Mouse (Mus musculus): ENCODE measurements around the gene Enox1. TPM values are rescaled to one million over a fixed set of nuclear protein-coding genes. Genes with fewer than 3 reads are reported as not detected.

Enox1 gene
- total RNA-seq, 1 experiment, result 25.3 TPM

DNA sequence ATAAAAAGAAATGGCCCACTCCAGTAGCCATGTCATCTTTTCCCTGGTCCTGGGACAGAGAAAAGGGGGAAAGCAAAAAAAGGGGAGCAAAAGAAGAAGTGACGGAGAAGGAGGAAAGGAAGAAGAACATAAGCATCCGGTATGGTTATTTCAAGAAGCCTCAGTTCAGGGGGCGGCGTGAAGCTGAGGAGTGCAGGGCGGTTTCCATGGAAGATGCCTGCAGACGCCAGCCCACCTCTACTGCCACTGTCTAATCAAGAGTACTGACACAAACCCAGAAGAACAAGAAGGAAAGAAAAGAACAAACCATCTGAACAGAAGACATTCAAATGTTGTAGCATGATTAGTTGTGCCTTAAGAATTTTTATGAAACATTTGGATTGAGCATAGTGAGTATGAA, 490.5 kb downstream of the Enox1 start:
- no peaks in the 10 kb centered on the region for H3K9me3 ChIP-seq (ENCODE audit: control insufficient read depth, insufficient read depth, low read depth, low read length)
- no peak overlapping the region for H3K4me3 ChIP-seq (ENCODE audit: insufficient read depth in 1 of 2, low read depth in 1 of 2, low read length in 2 of 2, poor library complexity in 1 of 2, severe bottlenecking in 1 of 2)
- no peak for TF ChIP-seq ZC3H11A (IDR thresholded peaks at IDR 0.05; ENCODE audit: borderline replicate concordance, low read depth, low read length)
- TF ChIP-seq CHD2 (IDR thresholded peaks at IDR 0.05; ENCODE audit: low read depth, low read length), result no peak
- no peak for TF ChIP-seq MAFK (IDR thresholded peaks at IDR 0.05; ENCODE audit: insufficient read depth, low read depth, low read length)
- no peak for TF ChIP-seq ZNF384 (IDR thresholded peaks at IDR 0.05; ENCODE audit: low read depth, low read length)
- TF ChIP-seq HCFC1 (IDR thresholded peaks at IDR 0.05; ENCODE audit: borderline replicate concordance, insufficient read depth, low read length), result no peak
- H3K4me1 ChIP-seq (ENCODE audit: control insufficient read depth in 2 of 2, insufficient read depth in 2 of 2, low read length in 2 of 2, poor library complexity in 1 of 2), result peaks cover 0 to 16% of the 10 kb centered on the region in 2 experiments; a peak in 3 of 4 replicates
- H3K9ac ChIP-seq (ENCODE audit: insufficient read depth, low read depth, low read length, poor library complexity, severe bottlenecking), result no peak overlapping the region
- no peak overlapping the region for H3K27ac ChIP-seq (ENCODE audit: insufficient read depth, low read depth, low read length, poor library complexity, severe bottlenecking)
- in situ Hi-C loops (cut with MboI; ENCODE audit: low sequenced_read_pairs in 2 of 2, unreplicated experiment in 2 of 2), result loop anchor here in 1 of 2 experiments (10.0 kb wide), 1 partner anchor 62 kb away; no protein-coding TSS in a partner anchor
- DNase-seq (ENCODE audit: low read depth, low spot score), result no peak
- peaks cover 28% of the 10 kb centered on the region for H3K36me3 ChIP-seq (ENCODE audit: control insufficient read depth, insufficient read depth, low read length, poor library complexity, severe bottlenecking)

DNA sequence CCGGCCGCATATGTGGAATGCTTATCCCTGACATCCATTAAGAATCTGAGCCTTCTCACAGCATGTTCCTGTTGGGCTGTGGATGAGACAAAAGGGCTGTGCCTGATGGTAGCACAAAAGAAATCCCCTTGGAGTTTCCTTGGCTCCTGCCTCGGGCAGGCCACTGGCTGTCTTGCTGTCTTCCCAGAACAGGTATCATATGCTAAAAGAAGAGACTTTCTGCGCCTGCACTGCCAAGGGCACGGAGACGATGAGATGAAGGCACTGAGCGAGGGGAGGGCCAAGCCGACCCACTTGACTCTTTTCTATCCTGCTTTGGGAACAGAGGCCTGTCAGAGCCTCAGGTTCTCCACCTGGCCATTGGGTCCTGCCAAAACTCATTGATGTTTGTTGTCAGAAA, 491.7 kb downstream of the Enox1 start:
- in situ Hi-C loops (cut with MboI; ENCODE audit: low sequenced_read_pairs in 2 of 2, unreplicated experiment in 2 of 2), result loop anchor here in 1 of 2 experiments (10.0 kb wide), 1 partner anchor 64 kb away; no protein-coding TSS in a partner anchor
- peaks cover 0 to 16% of the 10 kb centered on the region in 2 experiments; a peak in 3 of 4 replicates for H3K4me1 ChIP-seq (ENCODE audit: control insufficient read depth in 2 of 2, insufficient read depth in 2 of 2, low read length in 2 of 2, poor library complexity in 1 of 2)
- no peak for DNase-seq (ENCODE audit: low read depth, low spot score)
- TF ChIP-seq ZNF384 (IDR thresholded peaks at IDR 0.05; ENCODE audit: low read depth, low read length) (no peak), ZC3H11A (IDR thresholded peaks at IDR 0.05; ENCODE audit: borderline replicate concordance, low read depth, low read length) (no peak), CHD2 (IDR thresholded peaks at IDR 0.05; ENCODE audit: low read depth, low read length) (no peak)
- H3K27ac ChIP-seq (ENCODE audit: insufficient read depth, low read depth, low read length, poor library complexity, severe bottlenecking), result no peak overlapping the region
- H3K4me3 ChIP-seq (ENCODE audit: insufficient read depth in 1 of 2, low read depth in 1 of 2, low read length in 2 of 2, poor library complexity in 1 of 2, severe bottlenecking in 1 of 2), result no peak overlapping the region
- peaks cover 22% of the 10 kb centered on the region for H3K36me3 ChIP-seq (ENCODE audit: control insufficient read depth, insufficient read depth, low read length, poor library complexity, severe bottlenecking)
- no peak overlapping the region for H3K9ac ChIP-seq (ENCODE audit: insufficient read depth, low read depth, low read length, poor library complexity, severe bottlenecking)
- no peaks in the 10 kb centered on the region for H3K9me3 ChIP-seq (ENCODE audit: control insufficient read depth, insufficient read depth, low read depth, low read length)

DNA sequence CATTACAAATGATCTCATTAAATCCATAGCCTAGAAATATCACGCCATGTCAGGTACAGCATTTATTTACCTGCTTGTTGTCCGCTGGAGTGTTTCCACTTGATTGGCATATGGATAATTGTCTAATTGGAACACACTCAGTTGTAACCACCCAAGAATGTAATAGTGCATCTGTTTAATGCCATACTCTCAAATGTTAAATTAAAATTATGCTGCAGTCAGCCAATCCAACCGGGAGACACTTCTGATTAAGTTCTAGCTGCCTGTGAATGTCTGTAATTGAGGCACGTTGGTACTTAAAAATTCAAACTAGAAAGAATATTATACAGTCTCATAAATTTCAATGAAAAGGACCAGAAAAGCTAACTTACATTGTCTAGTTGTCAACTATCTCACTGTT, 502.2 kb downstream of the Enox1 start:
- H3K27ac ChIP-seq (ENCODE audit: insufficient read depth, low read depth, low read length, poor library complexity, severe bottlenecking), result no peak overlapping the region
- DNase-seq (ENCODE audit: low read depth, low spot score), result no peak
- no peak for TF ChIP-seq ZNF384 (IDR thresholded peaks at IDR 0.05; ENCODE audit: low read depth, low read length)
- no peak for TF ChIP-seq ZC3H11A (IDR thresholded peaks at IDR 0.05; ENCODE audit: borderline replicate concordance, low read depth, low read length)
- no peak for TF ChIP-seq HCFC1 (IDR thresholded peaks at IDR 0.05; ENCODE audit: borderline replicate concordance, insufficient read depth, low read length)
- TF ChIP-seq CHD2 (IDR thresholded peaks at IDR 0.05; ENCODE audit: low read depth, low read length), result no peak
- no peak for TF ChIP-seq MAFK (IDR thresholded peaks at IDR 0.05; ENCODE audit: insufficient read depth, low read depth, low read length)
- in situ Hi-C loops (cut with MboI; ENCODE audit: low sequenced_read_pairs in 2 of 2, unreplicated experiment in 2 of 2), result no loop called here
- no peaks in the 10 kb centered on the region for H3K9me3 ChIP-seq (ENCODE audit: control insufficient read depth, insufficient read depth, low read depth, low read length)
- H3K4me1 ChIP-seq (ENCODE audit: control insufficient read depth in 2 of 2, insufficient read depth in 2 of 2, low read length in 2 of 2, poor library complexity in 1 of 2), result no peaks in the 10 kb centered on the region
- no peak overlapping the region for H3K4me3 ChIP-seq (ENCODE audit: insufficient read depth in 1 of 2, low read depth in 1 of 2, low read length in 2 of 2, poor library complexity in 1 of 2, severe bottlenecking in 1 of 2)
- H3K36me3 ChIP-seq (ENCODE audit: control insufficient read depth, insufficient read depth, low read length, poor library complexity, severe bottlenecking), result peaks cover 8% of the 10 kb centered on the region; the same call in 1 of the 2 replicates
- no peak overlapping the region for H3K9ac ChIP-seq (ENCODE audit: insufficient read depth, low read depth, low read length, poor library complexity, severe bottlenecking)

DNA sequence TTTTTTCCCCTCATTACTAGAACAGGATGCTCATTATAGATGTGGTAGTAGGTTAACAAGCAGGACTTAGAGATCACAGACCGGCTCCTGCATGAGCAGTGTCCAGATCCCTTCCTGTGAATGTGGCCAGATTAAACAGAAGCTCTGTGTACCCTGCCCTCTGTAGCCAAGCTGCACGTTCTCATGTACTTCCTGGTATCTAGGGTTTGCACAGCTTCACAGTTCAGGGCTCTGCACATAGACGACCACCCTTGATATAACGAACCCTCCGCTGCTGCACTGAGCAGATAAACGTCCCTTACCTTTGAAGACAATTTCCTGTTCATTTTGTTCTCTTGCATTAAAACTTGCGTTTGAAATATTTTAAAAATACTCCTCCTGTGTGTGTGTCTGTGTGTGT, 505.7 kb downstream of the Enox1 start:
- no peak overlapping the region for H3K9ac ChIP-seq (ENCODE audit: insufficient read depth, low read depth, low read length, poor library complexity, severe bottlenecking)
- no peak for TF ChIP-seq ZNF384 (IDR thresholded peaks at IDR 0.05; ENCODE audit: low read depth, low read length)
- no peak for TF ChIP-seq CHD2 (IDR thresholded peaks at IDR 0.05; ENCODE audit: low read depth, low read length)
- DNase-seq (ENCODE audit: low read depth, low spot score), result no peak
- peaks cover 16% of the 10 kb centered on the region for H3K36me3 ChIP-seq (ENCODE audit: control insufficient read depth, insufficient read depth, low read length, poor library complexity, severe bottlenecking)
- no peaks in the 10 kb centered on the region for H3K9me3 ChIP-seq (ENCODE audit: control insufficient read depth, insufficient read depth, low read depth, low read length)
- H3K4me1 ChIP-seq (ENCODE audit: control insufficient read depth in 2 of 2, insufficient read depth in 2 of 2, low read length in 2 of 2, poor library complexity in 1 of 2), result no peaks in the 10 kb centered on the region
- H3K27ac ChIP-seq (ENCODE audit: insufficient read depth, low read depth, low read length, poor library complexity, severe bottlenecking), result no peak overlapping the region
- in situ Hi-C loops (cut with MboI; ENCODE audit: low sequenced_read_pairs in 2 of 2, unreplicated experiment in 2 of 2), result no loop called here
- H3K4me3 ChIP-seq (ENCODE audit: insufficient read depth in 1 of 2, low read depth in 1 of 2, low read length in 2 of 2, poor library complexity in 1 of 2, severe bottlenecking in 1 of 2), result no peak overlapping the region

DNA sequence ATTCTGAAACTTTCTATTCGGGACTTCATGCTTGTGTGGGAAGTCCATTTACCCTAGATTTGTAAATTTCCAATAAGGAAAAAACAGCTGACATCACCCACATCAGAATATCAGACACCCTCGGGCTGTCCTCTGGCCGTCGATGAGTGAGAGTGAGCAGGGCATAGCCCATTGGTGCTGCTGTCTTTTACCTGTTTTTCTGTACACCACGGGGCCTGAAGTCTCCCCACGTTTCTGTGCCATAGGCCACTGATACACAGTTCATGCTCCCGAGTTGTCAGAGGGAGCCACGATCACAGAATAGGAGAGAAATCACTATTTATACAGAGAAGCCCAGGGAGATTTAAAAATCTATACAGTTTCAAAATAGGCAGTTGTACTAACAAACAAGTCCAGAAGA, 506.4 kb downstream of the Enox1 start:
- Histone ChIP-seq H3K9ac (ENCODE audit: insufficient read depth, low read depth, low read length, poor library complexity, severe bottlenecking) (no peak overlapping the region), H3K9me3 (ENCODE audit: control insufficient read depth, insufficient read depth, low read depth, low read length) (no peaks in the 10 kb centered on the region), H3K4me3 (ENCODE audit: insufficient read depth in 1 of 2, low read depth in 1 of 2, low read length in 2 of 2, poor library complexity in 1 of 2, severe bottlenecking in 1 of 2) (no peak overlapping the region), H3K4me1 (ENCODE audit: control insufficient read depth in 2 of 2, insufficient read depth in 2 of 2, low read length in 2 of 2, poor library complexity in 1 of 2) (no peaks in the 10 kb centered on the region), H3K27ac (ENCODE audit: insufficient read depth, low read depth, low read length, poor library complexity, severe bottlenecking) (no peak overlapping the region), H3K36me3 (ENCODE audit: control insufficient read depth, insufficient read depth, low read length, poor library complexity, severe bottlenecking) (peaks cover 16% of the 10 kb centered on the region)
- in situ Hi-C loops (cut with MboI; ENCODE audit: low sequenced_read_pairs in 2 of 2, unreplicated experiment in 2 of 2), result no loop called here
- TF ChIP-seq ZC3H11A (IDR thresholded peaks at IDR 0.05; ENCODE audit: borderline replicate concordance, low read depth, low read length) (no peak), MAFK (IDR thresholded peaks at IDR 0.05; ENCODE audit: insufficient read depth, low read depth, low read length) (no peak), CHD2 (IDR thresholded peaks at IDR 0.05; ENCODE audit: low read depth, low read length) (no peak), ZNF384 (IDR thresholded peaks at IDR 0.05; ENCODE audit: low read depth, low read length) (no peak), HCFC1 (IDR thresholded peaks at IDR 0.05; ENCODE audit: borderline replicate concordance, insufficient read depth, low read length) (no peak)
- no peak for DNase-seq (ENCODE audit: low read depth, low spot score)
